Mouse (Mus musculus): Measurements from ENCODE around the gene Fam124a. TPM values are rescaled to one million over a fixed set of nuclear protein-coding genes. Genes with fewer than 3 reads are reported as not detected.
A peak's percentile ranks its signal among the peaks of the same experiment; 100 is the strongest.

Fam124a gene
- polyA plus RNA-seq, 1 experiment from 2014 or later: 3.7 TPM

- no peak overlapping the region for H3K4me2 ChIP-seq (ENCODE audit: low read depth, low read length)
- 81% methylated on average over 6 of the region's 6 CpGs for WGBS
- no peak overlapping the region for H3K4me3 ChIP-seq (replicated peaks; ENCODE audit: low read length)
- H3K27ac ChIP-seq (ENCODE audit: low read length): no peak overlapping the region
- H3K9me3 ChIP-seq (replicated peaks; ENCODE audit: control insufficient read depth, low read length): no peaks in the 10 kb centered on the region
- H3K9ac ChIP-seq (ENCODE audit: low read length): no peak overlapping the region
- H3K27me3 ChIP-seq (ENCODE audit: control insufficient read depth, insufficient read depth, low read length): no peaks in the 10 kb centered on the region
- no peak for ATAC-seq (ENCODE audit: insufficient read depth, low FRiP score)
- no peaks in the 10 kb centered on the region for H3K4me1 ChIP-seq (ENCODE audit: control insufficient read depth, insufficient read depth, low read length)
- H3K36me3 ChIP-seq (ENCODE audit: control insufficient read depth, insufficient read depth, low read length): no peaks in the 10 kb centered on the region
These were observed 9.2 kb upstream of the Fam124a start for GRCm38 (mm10) chr14:62546296-62546695.

GRCm38 (mm10) chr14:62546746-62547145, 8.8 kb upstream of the Fam124a start:
- Histone ChIP-seq H3K9ac (ENCODE audit: low read length) (no peak overlapping the region), H3K4me2 (ENCODE audit: low read depth, low read length) (no peak overlapping the region), H3K27ac (ENCODE audit: low read length) (no peak overlapping the region), H3K27me3 (ENCODE audit: control insufficient read depth, insufficient read depth, low read length) (no peaks in the 10 kb centered on the region), H3K9me3 (replicated peaks; ENCODE audit: control insufficient read depth, low read length) (no peaks in the 10 kb centered on the region), H3K36me3 (ENCODE audit: control insufficient read depth, insufficient read depth, low read length) (no peaks in the 10 kb centered on the region), H3K4me1 (ENCODE audit: control insufficient read depth, insufficient read depth, low read length) (no peaks in the 10 kb centered on the region), H3K4me3 (replicated peaks; ENCODE audit: low read length) (no peak overlapping the region)
- no peak for ATAC-seq (ENCODE audit: insufficient read depth, low FRiP score)
- 29% methylated on average over 4 of the region's 4 CpGs for WGBS

GRCm38 (mm10) chr14:62550121-62550520, 5.4 kb upstream of the Fam124a start:
- H3K9ac ChIP-seq (ENCODE audit: low read length): no peak overlapping the region
- no peak overlapping the region for H3K4me2 ChIP-seq (ENCODE audit: low read depth, low read length)
- WGBS: 45% methylated on average over 4 of the region's 4 CpGs
- H3K9me3 ChIP-seq (replicated peaks; ENCODE audit: control insufficient read depth, low read length): no peaks in the 10 kb centered on the region
- H3K27me3 ChIP-seq (ENCODE audit: control insufficient read depth, insufficient read depth, low read length): 0 out of 2 replicates have a peak, but pooled peaks cover 5% of the 10 kb centered on the region
- no peaks in the 10 kb centered on the region for H3K4me1 ChIP-seq (ENCODE audit: control insufficient read depth, insufficient read depth, low read length)
- no peak overlapping the region for H3K27ac ChIP-seq (ENCODE audit: low read length)
- no peaks in the 10 kb centered on the region for H3K36me3 ChIP-seq (ENCODE audit: control insufficient read depth, insufficient read depth, low read length)
- H3K4me3 ChIP-seq (replicated peaks; ENCODE audit: low read length): no peak overlapping the region
- ATAC-seq (ENCODE audit: insufficient read depth, low FRiP score): no peak

GRCm38 (mm10) chr14:62552771-62553170, 2.8 kb upstream of the Fam124a start:
- Histone ChIP-seq H3K4me3 (replicated peaks; ENCODE audit: low read length) (no peak overlapping the region), H3K9ac (ENCODE audit: low read length) (no peak overlapping the region), H3K36me3 (ENCODE audit: control insufficient read depth, insufficient read depth, low read length) (no peaks in the 10 kb centered on the region), H3K27me3 (ENCODE audit: control insufficient read depth, insufficient read depth, low read length) (0 out of 2 replicates have a peak, but pooled peaks cover 5% of the 10 kb centered on the region), H3K4me1 (ENCODE audit: control insufficient read depth, insufficient read depth, low read length) (peaks cover 8% of the 10 kb centered on the region; the same call in 1 of the 2 replicates), H3K9me3 (replicated peaks; ENCODE audit: control insufficient read depth, low read length) (no peaks in the 10 kb centered on the region), H3K4me2 (ENCODE audit: low read depth, low read length) (no peak overlapping the region), H3K27ac (ENCODE audit: low read length) (no peak overlapping the region)
- ATAC-seq (ENCODE audit: insufficient read depth, low FRiP score): no peak
- 89% methylated on average over 4 of the region's 4 CpGs for WGBS

- Histone ChIP-seq H3K4me1 (ENCODE audit: control insufficient read depth, insufficient read depth, low read length) (peaks cover 8% of the 10 kb centered on the region; the same call in 1 of the 2 replicates), H3K9ac (ENCODE audit: low read length) (no peak overlapping the region), H3K4me2 (ENCODE audit: low read depth, low read length) (no peak overlapping the region), H3K27me3 (ENCODE audit: control insufficient read depth, insufficient read depth, low read length) (0 out of 2 replicates have a peak, but pooled peaks cover 5% of the 10 kb centered on the region), H3K9me3 (replicated peaks; ENCODE audit: control insufficient read depth, low read length) (no peaks in the 10 kb centered on the region), H3K36me3 (ENCODE audit: control insufficient read depth, insufficient read depth, low read length) (no peaks in the 10 kb centered on the region), H3K4me3 (replicated peaks; ENCODE audit: low read length) (no peak overlapping the region), H3K27ac (ENCODE audit: low read length) (no peak overlapping the region)
- no peak for ATAC-seq (ENCODE audit: insufficient read depth, low FRiP score)
- WGBS: 74% methylated on average over 5 of the region's 5 CpGs
These were observed 1.8 kb upstream of the Fam124a start for GRCm38 (mm10) chr14:62553786-62554185.

GRCm38 (mm10) chr14:62555840-62556810, 588 bp downstream of the Fam124a start:
- H3K9ac ChIP-seq (ENCODE audit: low read length): peak overlapping the region; percentile 79
- no peaks in the 10 kb centered on the region for H3K9me3 ChIP-seq (replicated peaks; ENCODE audit: control insufficient read depth, low read length)
- H3K27ac ChIP-seq (ENCODE audit: low read length): no peak overlapping the region
- H3K27me3 ChIP-seq (ENCODE audit: control insufficient read depth, insufficient read depth, low read length): 0 out of 2 replicates have a peak, but pooled peaks cover 5% of the 10 kb centered on the region
- H3K4me3 ChIP-seq (replicated peaks; ENCODE audit: low read length): peak overlapping the region; percentile 66
- H3K36me3 ChIP-seq (ENCODE audit: control insufficient read depth, insufficient read depth, low read length): no peaks in the 10 kb centered on the region
- H3K4me1 ChIP-seq (ENCODE audit: control insufficient read depth, insufficient read depth, low read length): peaks cover 8% of the 10 kb centered on the region; the same call in 1 of the 2 replicates
- WGBS: 10% methylated on average over 38 of the region's 38 CpGs
- peak overlapping the region; percentile 92 for H3K4me2 ChIP-seq (ENCODE audit: low read depth, low read length)
- peak; percentile 19 for ATAC-seq (ENCODE audit: insufficient read depth, low FRiP score)

- peaks cover 8% of the 10 kb centered on the region; the same call in 1 of the 2 replicates for H3K4me1 ChIP-seq (ENCODE audit: control insufficient read depth, insufficient read depth, low read length)
- H3K4me2 ChIP-seq (ENCODE audit: low read depth, low read length): no peak overlapping the region
- no peaks in the 10 kb centered on the region for H3K9me3 ChIP-seq (replicated peaks; ENCODE audit: control insufficient read depth, low read length)
- no peak overlapping the region for H3K4me3 ChIP-seq (replicated peaks; ENCODE audit: low read length)
- no peaks in the 10 kb centered on the region for H3K36me3 ChIP-seq (ENCODE audit: control insufficient read depth, insufficient read depth, low read length)
- no peak for ATAC-seq (ENCODE audit: insufficient read depth, low FRiP score)
- H3K27me3 ChIP-seq (ENCODE audit: control insufficient read depth, insufficient read depth, low read length): 0 out of 2 replicates have a peak, but pooled peaks cover 5% of the 10 kb centered on the region
- WGBS: 81% methylated on average over 3 of the region's 3 CpGs
- H3K27ac ChIP-seq (ENCODE audit: low read length): no peak overlapping the region
- no peak overlapping the region for H3K9ac ChIP-seq (ENCODE audit: low read length)
These were observed 1.6 kb downstream of the Fam124a start for GRCm38 (mm10) chr14:62557111-62557510.

- H3K9me3 ChIP-seq (replicated peaks; ENCODE audit: control insufficient read depth, low read length): no peaks in the 10 kb centered on the region
These were observed 6.6 kb downstream of the Fam124a start for GRCm38 (mm10) chr14:62561875-62562748.

More at GRCm38 (mm10) chr14:62561875-62562748, 6.6 kb downstream of the Fam124a start:
- no peak overlapping the region for H3K9ac ChIP-seq (ENCODE audit: low read length)
- H3K4me2 ChIP-seq (ENCODE audit: low read depth, low read length): no peak overlapping the region
- H3K27me3 ChIP-seq (ENCODE audit: control insufficient read depth, insufficient read depth, low read length): no peaks in the 10 kb centered on the region
- 50% methylated on average over 17 of the region's 17 CpGs for WGBS
- H3K4me1 ChIP-seq (ENCODE audit: control insufficient read depth, insufficient read depth, low read length): no peaks in the 10 kb centered on the region
- no peak overlapping the region for H3K27ac ChIP-seq (ENCODE audit: low read length)
- no peak for ATAC-seq (ENCODE audit: insufficient read depth, low FRiP score)
- no peak overlapping the region for H3K4me3 ChIP-seq (replicated peaks; ENCODE audit: low read length)
- no peaks in the 10 kb centered on the region for H3K36me3 ChIP-seq (ENCODE audit: control insufficient read depth, insufficient read depth, low read length)

All from stomach, embryonic 16.5 days (tissue).